Mouse (Mus musculus): Measurements from ENCODE around the gene Anapc15-ps. TPM values are rescaled to one million over a fixed set of nuclear protein-coding genes. Genes with fewer than 3 reads are reported as not detected.

Anapc15-ps gene
- polyA plus RNA-seq, 1 experiment from 2014 or later, result not detected

DNA sequence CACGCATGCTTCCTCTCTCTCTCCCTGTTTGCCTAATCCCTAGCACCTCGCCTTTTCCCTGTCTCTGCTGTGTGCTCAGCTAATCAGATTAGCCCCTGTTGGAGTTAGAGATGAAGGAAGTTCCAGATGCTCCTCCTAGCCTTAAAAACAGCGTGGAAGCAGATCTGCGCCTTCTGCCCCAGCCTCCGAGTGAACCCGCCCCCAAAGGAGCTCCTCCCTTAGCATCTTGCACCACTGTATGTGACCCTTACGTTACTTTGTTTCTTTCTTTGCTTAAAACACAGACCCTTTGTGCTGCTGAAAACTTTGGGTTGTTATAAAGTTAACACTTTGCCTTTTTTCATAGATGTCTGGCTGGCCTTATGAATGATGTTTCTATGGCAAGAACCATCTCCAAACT, 15.8 kb upstream of the Anapc15-ps start:
- H3K36me3 ChIP-seq, result no peaks in the 10 kb centered on the region
- no peak overlapping the region for H3K4me2 ChIP-seq
- WGBS, result 69% methylated on average over 7 of the region's 7 CpGs
- H3K27me3 ChIP-seq (replicated peaks), result no peaks in the 10 kb centered on the region
- H3K9me3 ChIP-seq, result no peaks in the 10 kb centered on the region
- no peak overlapping the region for H3K4me3 ChIP-seq
- ATAC-seq (ENCODE audit: extremely low read depth, insufficient number of reproducible peaks, low FRiP score, low TSS enrichment), result no peak
- H3K9ac ChIP-seq, result no peak overlapping the region
- peaks cover 6% of the 10 kb centered on the region; the same call in 1 of the 2 replicates for H3K4me1 ChIP-seq
- H3K27ac ChIP-seq (replicated peaks), result no peak overlapping the region

DNA sequence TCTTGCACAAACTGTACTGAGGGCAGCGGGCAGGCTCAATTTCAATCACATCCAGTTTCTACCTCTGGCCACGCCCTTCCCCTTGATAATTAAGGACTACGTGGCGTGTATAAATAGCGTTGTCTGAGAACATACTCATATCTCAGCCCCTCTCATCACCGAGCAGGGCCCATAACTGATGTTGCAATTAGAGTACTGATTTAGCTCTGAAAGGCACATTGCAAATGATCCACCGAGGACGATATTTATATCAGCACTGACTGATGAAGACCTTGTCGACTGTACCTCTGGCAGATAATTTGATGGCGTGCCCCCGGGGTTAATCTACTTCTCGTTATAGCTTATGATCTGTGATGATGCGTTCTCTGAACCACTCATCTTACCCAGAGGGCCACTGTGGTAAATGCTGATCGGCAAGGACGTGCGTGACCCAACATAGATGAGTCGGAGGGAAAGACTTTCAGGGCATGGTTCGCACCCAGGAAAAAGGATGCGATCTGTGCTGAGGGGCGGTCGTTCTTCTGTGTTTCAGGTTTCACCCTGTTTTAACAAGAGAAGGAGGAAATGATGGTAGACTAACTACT, 14.4 kb upstream of the Anapc15-ps start:
- no peak for ATAC-seq (ENCODE audit: extremely low read depth, insufficient number of reproducible peaks, low FRiP score, low TSS enrichment)
- Histone ChIP-seq H3K9ac (no peak overlapping the region), H3K36me3 (no peaks in the 10 kb centered on the region), H3K9me3 (no peaks in the 10 kb centered on the region), H3K4me2 (peak overlapping the region; percentile 12; the same call in 1 of the 2 replicates), H3K4me1 (peaks cover 6% of the 10 kb centered on the region; the same call in 1 of the 2 replicates), H3K4me3 (no peak overlapping the region), H3K27me3 (replicated peaks) (no peaks in the 10 kb centered on the region), H3K27ac (replicated peaks) (no peak overlapping the region)
- 59% methylated on average over 21 of the region's 21 CpGs for WGBS

DNA sequence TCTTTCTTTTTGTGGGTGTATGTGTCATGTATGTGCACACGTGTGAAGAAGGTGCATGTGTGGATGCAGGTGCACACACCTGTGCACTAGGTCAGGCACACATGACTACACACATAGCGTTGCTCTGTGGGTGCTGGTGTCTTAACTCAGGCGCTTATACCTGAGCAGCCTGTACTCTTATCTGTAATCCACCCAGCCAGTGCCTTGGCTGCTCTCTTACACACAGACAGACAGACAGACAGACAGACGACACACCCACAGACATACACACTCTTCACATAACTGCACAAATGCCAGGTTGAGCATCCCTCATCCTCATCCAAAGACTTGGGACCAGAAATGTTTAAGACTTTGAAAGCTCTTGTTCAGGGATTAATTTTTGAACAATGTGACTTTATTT, 12.8 kb upstream of the Anapc15-ps start:
- no peak for ATAC-seq (ENCODE audit: extremely low read depth, insufficient number of reproducible peaks, low FRiP score, low TSS enrichment)
- WGBS, result 71% methylated on average over 4 of the region's 4 CpGs
- Histone ChIP-seq H3K27me3 (replicated peaks) (no peaks in the 10 kb centered on the region), H3K9me3 (no peaks in the 10 kb centered on the region), H3K36me3 (no peaks in the 10 kb centered on the region), H3K27ac (replicated peaks) (no peak overlapping the region), H3K4me3 (no peak overlapping the region), H3K9ac (no peak overlapping the region), H3K4me1 (peaks cover 13% of the 10 kb centered on the region), H3K4me2 (no peak overlapping the region)

DNA sequence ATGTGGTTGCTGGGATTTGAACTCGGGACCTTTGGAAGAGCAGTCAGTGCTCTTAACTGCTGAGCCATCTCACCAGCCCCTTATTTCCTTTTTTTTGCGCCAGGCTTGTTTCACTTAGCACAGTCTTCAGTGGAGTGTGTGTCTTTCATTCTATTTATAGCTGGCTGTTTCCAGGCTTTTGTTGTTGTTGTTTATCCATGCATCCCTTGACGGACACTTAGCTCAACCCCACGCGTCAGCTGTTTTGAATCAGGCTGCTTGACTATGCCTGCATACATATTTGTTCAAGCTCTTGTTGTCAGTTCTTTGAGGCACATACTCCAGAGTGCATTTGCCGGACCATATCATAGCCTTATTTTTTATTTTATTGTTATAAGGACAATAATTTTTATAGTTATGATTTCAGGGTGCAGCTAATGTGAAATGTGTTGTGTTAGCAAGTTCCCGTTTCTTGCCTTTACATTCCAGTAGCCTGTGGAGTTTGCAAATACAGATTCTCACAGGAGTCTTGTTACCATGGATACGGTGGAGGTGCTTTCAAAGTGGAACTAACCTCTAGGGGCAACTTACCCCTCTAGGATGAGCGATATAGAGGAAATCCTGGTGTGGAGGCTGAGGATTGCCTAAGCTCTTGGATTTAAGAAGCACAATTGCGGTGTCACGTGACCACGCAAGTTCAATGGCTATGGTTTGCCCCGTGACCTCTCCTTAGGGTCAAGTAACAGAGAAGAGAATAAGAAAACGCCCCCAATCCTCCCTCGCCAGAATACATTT, 11.7 kb upstream of the Anapc15-ps start:
- H3K4me3 ChIP-seq, result no peak overlapping the region
- no peak for ATAC-seq (ENCODE audit: extremely low read depth, insufficient number of reproducible peaks, low FRiP score, low TSS enrichment)
- 49% methylated on average over 15 of the region's 15 CpGs for WGBS
- no peaks in the 10 kb centered on the region for H3K36me3 ChIP-seq
- no peak overlapping the region for H3K27ac ChIP-seq (replicated peaks)
- no peak overlapping the region for H3K4me2 ChIP-seq
- H3K4me1 ChIP-seq, result peaks cover 23% of the 10 kb centered on the region
- no peaks in the 10 kb centered on the region for H3K27me3 ChIP-seq (replicated peaks)
- H3K9me3 ChIP-seq, result no peaks in the 10 kb centered on the region
- no peak overlapping the region for H3K9ac ChIP-seq

DNA sequence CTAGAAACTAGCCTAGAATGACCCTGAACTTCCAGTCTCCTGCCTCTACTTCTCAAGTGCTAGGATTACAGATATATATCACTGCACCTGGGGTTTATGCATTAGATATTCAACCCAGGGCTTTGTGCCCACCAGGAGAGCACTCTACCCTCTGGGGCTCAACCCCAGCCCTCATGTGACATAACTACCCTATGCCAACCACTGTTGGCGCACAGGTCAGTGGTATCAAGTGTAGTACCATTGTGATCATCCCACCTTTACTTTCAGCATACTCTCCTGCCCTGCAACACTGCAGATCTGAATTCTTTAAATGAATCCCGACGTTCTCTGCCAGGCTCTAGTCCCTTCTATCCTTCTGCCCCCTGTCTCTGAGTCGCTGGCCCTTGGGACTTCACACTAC, 11.0 kb upstream of the Anapc15-ps start:
- WGBS, result 87% methylated on average over 4 of the region's 4 CpGs

DNA sequence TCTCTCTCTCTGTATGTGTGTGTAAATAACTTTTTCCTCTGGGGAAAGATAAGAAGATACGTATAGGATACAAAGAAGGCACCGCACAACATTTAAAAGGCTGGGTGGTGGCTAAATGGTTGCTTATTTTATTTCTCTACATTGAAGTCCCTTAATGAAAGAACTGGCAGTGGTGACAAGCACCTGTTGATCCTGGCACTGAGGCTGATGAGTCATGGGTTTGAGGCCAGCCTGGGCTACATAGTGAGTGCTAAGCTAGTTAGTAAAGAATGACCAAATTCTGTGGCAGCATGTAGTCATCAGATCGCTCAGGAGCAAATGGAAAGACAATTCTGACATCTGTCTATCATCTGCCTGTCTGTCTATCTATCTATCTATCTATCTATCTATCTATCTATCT, 10.5 kb upstream of the Anapc15-ps start:
- Histone ChIP-seq H3K4me2 (no peak overlapping the region), H3K36me3 (no peaks in the 10 kb centered on the region), H3K4me1 (peaks cover 28% of the 10 kb centered on the region), H3K9ac (no peak overlapping the region), H3K27me3 (replicated peaks) (no peaks in the 10 kb centered on the region), H3K4me3 (no peak overlapping the region), H3K9me3 (no peaks in the 10 kb centered on the region), H3K27ac (replicated peaks) (no peak overlapping the region)
- ATAC-seq (ENCODE audit: extremely low read depth, insufficient number of reproducible peaks, low FRiP score, low TSS enrichment), result no peak
- 92% methylated on average over 3 of the region's 3 CpGs for WGBS

More for the DNA sequence above, 11.0 kb upstream of the Anapc15-ps start:
- H3K27me3 ChIP-seq (replicated peaks), result no peaks in the 10 kb centered on the region
- H3K9ac ChIP-seq, result no peak overlapping the region
- no peak overlapping the region for H3K27ac ChIP-seq (replicated peaks)
- H3K4me2 ChIP-seq, result no peak overlapping the region
- peaks cover 27% of the 10 kb centered on the region for H3K4me1 ChIP-seq
- no peak overlapping the region for H3K4me3 ChIP-seq
- H3K9me3 ChIP-seq, result no peaks in the 10 kb centered on the region
- no peak for ATAC-seq (ENCODE audit: extremely low read depth, insufficient number of reproducible peaks, low FRiP score, low TSS enrichment)
- no peaks in the 10 kb centered on the region for H3K36me3 ChIP-seq

DNA sequence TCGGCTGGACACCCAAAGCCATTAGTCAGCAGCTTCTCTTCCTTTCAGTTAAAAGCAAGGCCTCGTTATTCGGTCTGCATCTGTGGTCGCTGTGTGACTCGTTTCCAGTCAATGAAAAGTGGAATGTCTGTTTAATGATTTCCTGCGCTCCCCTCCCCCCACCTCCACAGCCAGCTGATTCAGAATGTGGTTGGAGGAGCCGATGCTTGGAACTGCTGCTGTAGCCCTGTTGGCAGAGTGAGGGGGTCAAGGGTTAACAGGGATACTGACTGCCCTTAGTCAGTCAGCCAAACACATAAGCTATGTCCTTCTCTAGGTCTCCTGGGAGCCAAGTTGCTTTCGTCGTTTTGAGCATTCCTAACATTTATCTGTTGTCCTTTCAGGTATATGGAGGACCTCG, 9.7 kb upstream of the Anapc15-ps start:
- H3K27ac ChIP-seq (replicated peaks), result no peak overlapping the region
- H3K9me3 ChIP-seq, result no peaks in the 10 kb centered on the region
- no peak for ATAC-seq (ENCODE audit: extremely low read depth, insufficient number of reproducible peaks, low FRiP score, low TSS enrichment)
- WGBS, result 78% methylated on average over 10 of the region's 10 CpGs
- no peak overlapping the region for H3K4me3 ChIP-seq
- H3K4me2 ChIP-seq, result no peak overlapping the region
- no peaks in the 10 kb centered on the region for H3K36me3 ChIP-seq
- H3K27me3 ChIP-seq (replicated peaks), result no peaks in the 10 kb centered on the region
- H3K9ac ChIP-seq, result no peak overlapping the region
- H3K4me1 ChIP-seq, result peaks cover 35% of the 10 kb centered on the region

DNA sequence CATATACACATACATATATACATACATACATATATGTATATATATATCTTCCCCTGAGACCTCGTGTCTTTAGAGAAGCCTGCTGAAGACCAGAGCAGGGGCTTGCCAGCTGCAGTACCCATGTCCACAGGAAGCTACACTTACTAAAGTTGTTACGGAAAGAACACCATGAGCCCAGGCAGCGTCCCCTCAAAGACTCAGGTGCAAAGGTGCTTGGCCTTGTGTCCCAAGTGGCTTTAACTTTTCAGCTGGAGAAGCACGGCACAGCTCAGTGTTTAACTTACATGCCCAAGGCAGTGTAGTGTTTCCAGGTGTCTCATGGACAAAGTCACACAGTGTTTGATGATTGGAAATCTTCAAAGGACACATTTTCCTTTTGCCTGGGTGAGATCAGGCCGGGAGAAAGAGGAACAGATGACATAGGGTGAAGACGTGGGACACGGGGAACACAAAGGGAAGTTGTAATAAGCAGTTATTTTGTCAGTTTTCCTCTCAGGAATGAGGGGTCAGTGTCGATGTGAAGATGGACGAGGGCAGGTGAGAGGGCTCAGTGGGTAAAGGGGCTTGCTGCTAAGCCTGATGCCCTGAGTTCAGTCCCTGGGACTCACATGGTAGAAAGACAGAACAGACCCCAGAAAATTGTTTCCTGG, 9.0 kb upstream of the Anapc15-ps start:
- Histone ChIP-seq H3K4me2 (no peak overlapping the region), H3K4me3 (no peak overlapping the region), H3K27ac (replicated peaks) (no peak overlapping the region), H3K9ac (no peak overlapping the region), H3K27me3 (replicated peaks) (no peaks in the 10 kb centered on the region), H3K4me1 (peaks cover 36% of the 10 kb centered on the region), H3K36me3 (no peaks in the 10 kb centered on the region), H3K9me3 (no peaks in the 10 kb centered on the region)
- 80% methylated on average over 9 of the region's 9 CpGs for WGBS
- no peak for ATAC-seq (ENCODE audit: extremely low read depth, insufficient number of reproducible peaks, low FRiP score, low TSS enrichment)

DNA sequence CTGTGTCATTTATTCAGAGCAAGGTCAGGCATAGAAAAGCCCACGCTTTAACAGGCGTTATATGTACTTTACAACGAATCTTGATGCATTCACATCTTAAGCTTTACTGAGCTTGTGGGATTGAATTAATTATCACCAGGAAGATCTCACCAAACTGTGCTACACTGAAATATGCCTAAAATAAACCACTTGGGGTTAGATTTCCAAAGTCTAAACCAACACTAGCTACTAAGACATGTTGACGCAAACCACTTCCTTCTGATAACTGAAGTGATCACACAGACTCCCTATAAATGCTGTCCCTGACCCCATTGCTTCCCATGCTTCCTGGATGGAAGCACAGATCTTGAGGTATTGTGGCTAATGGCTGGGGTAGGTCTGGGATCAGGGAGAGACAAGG, 8.2 kb upstream of the Anapc15-ps start:
- WGBS, result 74% methylated on average over 4 of the region's 4 CpGs
- Histone ChIP-seq H3K4me2 (peak overlapping the region; percentile 61), H3K4me3 (peak overlapping the region; percentile 37), H3K4me1 (peaks cover 43% of the 10 kb centered on the region), H3K36me3 (no peaks in the 10 kb centered on the region), H3K9me3 (no peaks in the 10 kb centered on the region), H3K27me3 (replicated peaks) (no peaks in the 10 kb centered on the region), H3K9ac (no peak overlapping the region; the same call in 1 of the 2 replicates), H3K27ac (replicated peaks) (no peak overlapping the region)
- no peak for ATAC-seq (ENCODE audit: extremely low read depth, insufficient number of reproducible peaks, low FRiP score, low TSS enrichment)

DNA sequence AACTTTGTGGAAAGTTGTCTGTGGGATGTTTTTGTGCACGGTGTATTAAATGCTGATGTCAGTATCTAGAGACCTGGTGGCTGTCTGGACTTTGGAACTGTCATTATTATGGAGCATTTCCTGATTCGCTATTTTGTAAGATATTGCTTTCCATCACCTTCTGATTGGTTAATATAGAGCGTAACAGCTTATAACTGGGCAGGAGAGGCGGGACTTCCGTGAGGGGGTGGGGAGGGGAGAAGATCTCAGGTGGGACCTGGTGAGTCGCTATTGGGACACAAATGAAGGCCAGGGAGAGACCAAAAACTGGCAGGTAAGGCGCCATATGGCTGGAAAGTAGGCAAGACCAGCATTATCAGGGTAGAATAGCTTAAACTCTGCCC, 7.8 kb upstream of the Anapc15-ps start:
- Histone ChIP-seq H3K36me3 (no peaks in the 10 kb centered on the region), H3K4me3 (peak overlapping the region; percentile 37), H3K4me2 (peak overlapping the region; percentile 61), H3K27ac (replicated peaks) (peak overlapping the region; percentile 61), H3K27me3 (replicated peaks) (no peaks in the 10 kb centered on the region), H3K9me3 (no peaks in the 10 kb centered on the region), H3K4me1 (peaks cover 45% of the 10 kb centered on the region), H3K9ac (peak overlapping the region; percentile 65)
- WGBS, result 52% methylated on average over 7 of the region's 7 CpGs
- ATAC-seq (ENCODE audit: extremely low read depth, insufficient number of reproducible peaks, low FRiP score, low TSS enrichment), result no peak

DNA sequence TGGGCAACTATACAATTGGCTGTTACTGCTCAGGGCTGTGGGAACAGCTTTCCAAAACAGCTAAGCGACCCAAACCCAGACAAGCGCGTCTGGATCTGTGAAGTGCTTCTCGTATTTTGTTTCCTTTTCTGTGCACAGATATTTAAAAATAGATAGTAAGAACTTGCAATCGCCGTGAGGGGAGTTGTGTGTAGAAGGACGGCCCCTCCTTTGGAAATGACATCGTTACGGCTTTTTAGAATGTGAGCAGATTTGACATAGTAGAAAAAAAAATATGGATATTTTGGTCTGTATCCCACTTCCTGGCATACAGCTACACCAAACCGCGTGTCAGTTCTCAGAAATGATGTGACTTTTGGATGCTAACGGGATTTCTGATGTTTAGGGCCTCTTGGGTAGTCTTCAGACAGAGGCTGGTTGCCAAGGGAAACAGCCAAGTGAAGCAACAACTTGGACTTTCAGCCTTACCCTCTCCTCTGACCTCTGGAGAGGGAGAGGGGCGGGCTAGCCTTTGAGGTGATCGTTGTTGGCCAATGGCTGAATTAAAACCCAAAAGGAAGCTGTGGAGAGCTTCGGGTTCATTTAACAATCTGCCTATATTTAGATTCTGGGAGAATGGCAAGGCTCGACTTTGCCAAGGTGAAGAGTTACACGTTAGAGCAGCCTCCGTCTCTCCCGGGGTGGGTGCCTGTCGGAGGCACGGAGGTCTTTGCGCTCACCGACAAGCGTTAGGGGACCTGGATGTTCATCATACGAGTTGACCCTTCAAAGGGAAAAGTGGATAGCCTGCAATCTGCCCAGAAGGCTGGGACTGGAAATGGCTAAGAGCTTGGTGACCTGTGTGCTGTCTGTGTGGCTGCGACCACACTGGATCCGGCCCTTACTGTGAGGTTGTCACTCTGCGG, 7.2 kb upstream of the Anapc15-ps start:
- ATAC-seq (ENCODE audit: extremely low read depth, insufficient number of reproducible peaks, low FRiP score, low TSS enrichment), result no peak
- peak overlapping the region; percentile 37 for H3K4me3 ChIP-seq
- 53% methylated on average over 28 of the region's 28 CpGs for WGBS
- peaks cover 45% of the 10 kb centered on the region for H3K4me1 ChIP-seq
- peak overlapping the region; percentile 65 for H3K9ac ChIP-seq
- H3K27me3 ChIP-seq (replicated peaks), result no peaks in the 10 kb centered on the region
- H3K36me3 ChIP-seq, result no peaks in the 10 kb centered on the region
- H3K4me2 ChIP-seq, result peak overlapping the region; percentile 61
- no peaks in the 10 kb centered on the region for H3K9me3 ChIP-seq
- peak overlapping the region; percentile 61 for H3K27ac ChIP-seq (replicated peaks)

Measured in heart, embryonic 13.5 days (tissue).